14 mouse cellular contexts compared by ENCODE assay signal in the genomic region with DNA sequence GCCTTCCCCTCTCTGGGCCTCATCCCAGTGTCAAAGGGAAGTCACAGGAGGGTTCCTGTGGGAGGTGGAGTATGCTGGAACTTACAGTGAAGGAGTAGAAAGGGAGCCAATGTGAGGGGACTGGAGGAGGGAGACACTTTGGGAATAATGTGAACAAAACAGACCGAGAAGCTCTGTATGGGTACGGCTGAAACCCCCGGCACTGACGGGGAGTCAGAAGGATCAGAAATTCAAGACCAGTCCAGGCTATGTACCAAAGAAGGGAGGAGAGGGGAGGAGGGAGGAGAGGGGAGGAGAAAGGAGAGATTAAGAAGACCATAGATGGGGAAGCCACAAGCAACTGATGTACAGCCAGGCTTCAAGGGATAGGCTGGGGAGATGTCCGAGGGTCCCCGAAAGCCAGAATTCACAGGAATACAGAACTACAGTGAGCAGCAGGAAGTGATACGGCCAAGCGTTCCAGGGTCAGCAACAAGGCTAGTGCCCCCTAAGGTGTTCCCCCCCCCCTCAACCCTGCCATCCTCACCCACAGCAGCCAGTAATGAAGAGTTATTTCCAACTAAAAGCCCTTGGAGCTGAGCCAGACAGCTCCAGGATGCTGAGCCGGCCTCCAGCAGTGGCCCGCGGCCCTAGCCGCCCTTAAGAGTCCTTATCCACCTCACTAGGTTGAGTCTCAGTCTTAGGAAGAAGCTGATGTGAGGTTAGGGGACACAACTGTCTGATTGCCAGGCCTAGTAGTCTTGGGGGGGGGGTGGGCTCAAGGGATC. TPM values are rescaled to one million over a fixed set of nuclear protein-coding genes. Genes with fewer than 3 reads are reported as not detected.
DNase-seq lines count a peak whose midpoint lies in the region; ATAC-seq and TF ChIP-seq lines count a peak whose summit lies in the region.
"Had no signal": no experiment of that assay in that cellular context is flagged by ENCODE, and none has a peak within 500 bp of the region (broad histone marks: within the 10 kb centered on the region; RNA-seq: fewer than 3 reads in every experiment).

No protein-coding gene starts in this region.

- ATAC-seq in hindbrain, embryonic 16.5 days = 0 out of 2 replicates have a peak, but pooled peaks have one; percentile 25
- no peak for ATAC-seq in hindbrain, embryonic 12.5 days (ENCODE audit: low FRiP score)
- ATAC-seq in lung, postnatal 0 days = no peak
- ATAC-seq: inflammation-experienced regulatory T-cells, adult 6 months had no signal

- peak; percentile 37 for DNase-seq in retina, postnatal 1 day
- no peak for DNase-seq in retina, embryonic 14.5 days (ENCODE audit: low spot score)
- peak; percentile 77 for DNase-seq in cerebellum, adult 9-10 months
- DNase-seq in left cerebral cortex, postnatal 25 days (ENCODE audit: low spot score in 2 of 2) = no peak
- DNase-seq in lung, postnatal 0 days (ENCODE audit: low spot score) = no peak
- DNase-seq: gastrocnemius, postnatal 10 days; lung, postnatal 4 days; thymus, postnatal 14 days had no signal

- peaks cover 7% of the 10 kb centered on the region; the same call in 1 of the 2 replicates for H3K4me1 ChIP-seq in hindbrain, embryonic 16.5 days (ENCODE audit: control insufficient read depth, insufficient read depth, low read depth, low read length)
- H3K4me1 ChIP-seq in hindbrain, embryonic 12.5 days = peaks cover 13% of the 10 kb centered on the region
- H3K4me1 ChIP-seq in lung, postnatal 0 days (ENCODE audit: insufficient read depth, low read depth, low read length) = no peaks in the 10 kb centered on the region
- H3K4me1 ChIP-seq: embryonic facial prominence, embryonic 12.5 days; kidney, embryonic 15.5 days had no signal

- WGBS in hindbrain, embryonic 16.5 days = 55% methylated on average over 12 of the region's 12 CpGs
- WGBS in hindbrain, embryonic 12.5 days = 68% methylated on average over 12 of the region's 12 CpGs
- WGBS in lung, postnatal 0 days = 65% methylated on average over 12 of the region's 12 CpGs

- H3K27me3 ChIP-seq in hindbrain, embryonic 16.5 days (replicated peaks; ENCODE audit: control insufficient read depth, insufficient read depth, low read length) = no peaks in the 10 kb centered on the region
- H3K27me3 ChIP-seq in hindbrain, embryonic 12.5 days = peaks cover 2% of the 10 kb centered on the region; the same call in 1 of the 2 replicates
- H3K27me3 ChIP-seq in lung, postnatal 0 days (replicated peaks; ENCODE audit: insufficient read depth, low read length) = no peaks in the 10 kb centered on the region
- H3K27me3 ChIP-seq: embryonic facial prominence, embryonic 12.5 days; limb, embryonic 13.5 days had no signal

- H3K9me3 ChIP-seq in hindbrain, embryonic 16.5 days (ENCODE audit: control insufficient read depth, low read length) = no peaks in the 10 kb centered on the region
- no peaks in the 10 kb centered on the region for H3K9me3 ChIP-seq in hindbrain, embryonic 12.5 days (replicated peaks)
- H3K9me3 ChIP-seq in lung, postnatal 0 days (ENCODE audit: low read length) = no peaks in the 10 kb centered on the region
- H3K9me3 ChIP-seq: embryonic facial prominence, embryonic 12.5 days; kidney, embryonic 15.5 days; limb, embryonic 13.5 days had no signal

- intact Hi-C loops in left cerebral cortex, postnatal 25 days (cut with DNase I) = loop anchor here (10.0 kb wide), 1 partner anchor 1748 kb away; no protein-coding TSS in a partner anchor

- no peaks in the 10 kb centered on the region for H3K36me3 ChIP-seq in hindbrain, embryonic 16.5 days (ENCODE audit: control insufficient read depth, insufficient read depth, low read length)
- H3K36me3 ChIP-seq in hindbrain, embryonic 12.5 days = no peaks in the 10 kb centered on the region
- no peaks in the 10 kb centered on the region for H3K36me3 ChIP-seq in lung, postnatal 0 days (ENCODE audit: insufficient read depth, low read length)
- H3K36me3 ChIP-seq: embryonic facial prominence, embryonic 12.5 days; kidney, embryonic 15.5 days; limb, embryonic 13.5 days had no signal

- no peak overlapping the region for H3K9ac ChIP-seq in hindbrain, embryonic 16.5 days (ENCODE audit: low read depth, low read length)
- H3K9ac ChIP-seq in hindbrain, embryonic 12.5 days = no peak overlapping the region
- H3K9ac ChIP-seq in lung, postnatal 0 days (replicated peaks; ENCODE audit: low read depth) = no peak overlapping the region
- H3K9ac ChIP-seq: embryonic facial prominence, embryonic 12.5 days; kidney, embryonic 15.5 days; limb, embryonic 13.5 days had no signal

- no peak for TF ChIP-seq EP300 in lung, postnatal 0 days (IDR thresholded peaks at IDR 0.05)

- H3K4me2 ChIP-seq in hindbrain, embryonic 16.5 days (ENCODE audit: low read length) = no peak overlapping the region
- no peak overlapping the region for H3K4me2 ChIP-seq in hindbrain, embryonic 12.5 days (replicated peaks)
- H3K4me2 ChIP-seq in lung, postnatal 0 days (replicated peaks; ENCODE audit: low read depth, low read length) = no peak overlapping the region
- H3K4me2 ChIP-seq: embryonic facial prominence, embryonic 12.5 days; kidney, embryonic 15.5 days; limb, embryonic 13.5 days had no signal

- H3K4me3 ChIP-seq in hindbrain, embryonic 16.5 days (ENCODE audit: low read length) = no peak overlapping the region
- H3K4me3 ChIP-seq in hindbrain, embryonic 12.5 days = no peak overlapping the region
- H3K4me3 ChIP-seq in lung, postnatal 0 days (ENCODE audit: low read depth, low read length) = no peak overlapping the region
- H3K4me3 ChIP-seq: embryonic facial prominence, embryonic 12.5 days; kidney, embryonic 15.5 days; limb, embryonic 13.5 days had no signal

- peak overlapping the region; percentile 31; the same call in 1 of the 2 replicates for H3K27ac ChIP-seq in hindbrain, embryonic 16.5 days (ENCODE audit: low read depth, low read length)
- no peak overlapping the region for H3K27ac ChIP-seq in hindbrain, embryonic 12.5 days
- H3K27ac ChIP-seq in lung, postnatal 0 days (ENCODE audit: low read length) = no peak overlapping the region
- H3K27ac ChIP-seq: embryonic facial prominence, embryonic 12.5 days; kidney, embryonic 15.5 days; limb, embryonic 13.5 days had no signal

- TF ChIP-seq CTCF in lung, postnatal 0 days (IDR thresholded peaks at IDR 0.05) = no peak

RNA-seq across cellular contexts. Expression of a gene that starts 0.8 kb away (rescaled TPM):
- polyA plus RNA-seq in hindbrain, embryonic 16.5 days (2015; fragmentation: Nextera tagmentation; extraction: Ambion mirVana) = 87.4 and 98.0 TPM in 2 replicates
- 58.5 and 60.2 TPM in 2 replicates for polyA plus RNA-seq in hindbrain, embryonic 12.5 days (2016; fragmentation: Nextera tagmentation; extraction: Ambion mirVana)
- total RNA-seq in left cerebral cortex, postnatal 25 days (2021) = 10 to 100 TPM; 19.4 to 20.6 TPM
- 2.3 TPM in 2 replicates for polyA plus RNA-seq in lung, postnatal 0 days (2015; fragmentation: Nextera tagmentation; extraction: Ambion mirVana)

Comparison
In these comparisons a context has a peak if more than half of its experiments do, and no peak if none do; other contexts are left out.
1. DNase-seq: peak in retina, postnatal 1 day (single experiment) and cerebellum, adult 9-10 months (single experiment); none in retina, embryonic 14.5 days (single experiment), left cerebral cortex, postnatal 25 days (0 of 2) and lung, postnatal 0 days (single experiment).
2. RNA of a gene that starts 0.8 kb away (polyA plus RNA-seq): 87.4 to 98.0 TPM in hindbrain, embryonic 16.5 days and 58.5 to 60.2 TPM in hindbrain, embryonic 12.5 days; 2.3 TPM in lung, postnatal 0 days; every median in the first group is over 10 times any median in the second.